Mouse (Mus musculus) liver, embryonic 14.5 days (tissue): ENCODE measurements around the gene Lypla2.

ENCODE experiments used
- CTCF ChIP-seq: IDR thresholded peaks from 2 replicates; pipeline ENCODE4 v1.5.1; 2016; ENCODE audit warnings: antibody characterized with exemption, low read depth, control low read depth
- EP300 ChIP-seq: IDR thresholded peaks from 2 replicates; pipeline ENCODE4 v1.6.1; 2016; ENCODE audit warnings: antibody characterized with exemption, low read depth

- TF ChIP-seq CTCF = no peak
- no peak for TF ChIP-seq EP300
Observed at GRCm38 (mm10) chr4:135969070-135969750, 3.2 kb downstream of the Lypla2 start.
